Mouse (Mus musculus): ENCODE data around the gene Eml4.

GRCm38 (mm10) chr17:83466697-83467251 is 116.0 kb downstream of the Eml4 start:
- TF ChIP-seq POLR2A (IDR thresholded peaks at IDR 0.05; ENCODE audit: insufficient read depth, low read length) (no peak), CTCF (IDR thresholded peaks at IDR 0.05; ENCODE audit: low read depth, low read length) (no peak), EP300 (IDR thresholded peaks at IDR 0.05; ENCODE audit: insufficient read depth, low read depth, low read length) (peak; percentile 27; the same call in 1 of the 2 replicates)
